Mouse (Mus musculus) limb, embryonic 11.5 days (tissue): ENCODE measurements around the gene Kctd6. TPM values are rescaled to one million over a fixed set of nuclear protein-coding genes. Genes with fewer than 3 reads are reported as not detected.

Experiments used
- ATAC-seq: fragments of 200-750 bp; cut with Nextera tagmentation; 2 replicates; pipeline ENCODE4 v1.8.0; 2017; ENCODE audit warnings: low read depth; ENCODE audit not compliant: insufficient number of reproducible peaks, low FRiP score, low TSS enrichment
- DNase-seq: peaks from one replicate; pipeline ENCODE4 v3.0.0-alpha.2; 2015; ENCODE audit warnings: low spot score
- H3K27ac ChIP-seq: fragments of 300-500 bp; sonication (generic); replicated peaks from 2 replicates; pipeline ENCODE4 v1.5.1; 2014; ENCODE audit warnings: low read depth, mild to moderate bottlenecking, low read length
- H3K27me3 ChIP-seq: fragments of 300-500 bp; sonication (generic); 2 replicates; pipeline ENCODE4 v1.6.1; 2014; ENCODE audit warnings: mild to moderate bottlenecking, low read length, mixed read lengths; ENCODE audit not compliant: control insufficient read depth, insufficient read depth
- H3K36me3 ChIP-seq: fragments of 300-500 bp; sonication (generic); 2 replicates; pipeline ENCODE4 v1.6.1; 2014; ENCODE audit warnings: mild to moderate bottlenecking, low read length, moderate library complexity, mixed read lengths; ENCODE audit not compliant: control insufficient read depth, insufficient read depth
- H3K4me1 ChIP-seq: fragments of 300-500 bp; sonication (generic); 2 replicates; pipeline ENCODE4 v1.6.1; 2014; ENCODE audit warnings: low read length, mixed read lengths; ENCODE audit not compliant: control insufficient read depth, insufficient read depth
- H3K4me2 ChIP-seq: fragments of 300-500 bp; sonication (generic); 2 replicates; pipeline ENCODE4 v1.6.1; 2014; ENCODE audit warnings: low read depth, mild to moderate bottlenecking, moderate library complexity; ENCODE audit not compliant: severe bottlenecking
- H3K4me3 ChIP-seq: fragments of 300-500 bp; sonication (generic); 2 replicates; pipeline ENCODE4 v1.5.1; 2014; ENCODE audit warnings: low read depth, low read length
- H3K9ac ChIP-seq: fragments of 300-500 bp; sonication (generic); 2 replicates; pipeline ENCODE4 v1.6.1; 2014; ENCODE audit warnings: mild to moderate bottlenecking, low read length
- H3K9me3 ChIP-seq: fragments of 300-500 bp; sonication (generic); 2 replicates; pipeline ENCODE4 v1.6.1; 2016; ENCODE audit warnings: low read length; ENCODE audit not compliant: control insufficient read depth
- WGBS: fragments of 180-500 bp; shearing (Covaris S2); extraction: QIAGEN DNeasy Blood & Tissue Kit; methylation state at CpG from one replicate; pipeline ENCODE4 v1.1.7; 2014; 5-methylcytosine and 5-hydroxymethylcytosine counted together
- polyA plus RNA-seq: library from polyadenylated mRNA; unstranded; fragments of >200 nt; fragmentation: Nextera tagmentation; extraction: Ambion mirVana; gene quantifications from 2 replicates; pipeline ENCODE4 v1.2.1, GENCODE M21; 2014

Gene Kctd6
- polyA plus RNA-seq, 1 experiment from 2014 or later: 17.5 TPM

DNA sequence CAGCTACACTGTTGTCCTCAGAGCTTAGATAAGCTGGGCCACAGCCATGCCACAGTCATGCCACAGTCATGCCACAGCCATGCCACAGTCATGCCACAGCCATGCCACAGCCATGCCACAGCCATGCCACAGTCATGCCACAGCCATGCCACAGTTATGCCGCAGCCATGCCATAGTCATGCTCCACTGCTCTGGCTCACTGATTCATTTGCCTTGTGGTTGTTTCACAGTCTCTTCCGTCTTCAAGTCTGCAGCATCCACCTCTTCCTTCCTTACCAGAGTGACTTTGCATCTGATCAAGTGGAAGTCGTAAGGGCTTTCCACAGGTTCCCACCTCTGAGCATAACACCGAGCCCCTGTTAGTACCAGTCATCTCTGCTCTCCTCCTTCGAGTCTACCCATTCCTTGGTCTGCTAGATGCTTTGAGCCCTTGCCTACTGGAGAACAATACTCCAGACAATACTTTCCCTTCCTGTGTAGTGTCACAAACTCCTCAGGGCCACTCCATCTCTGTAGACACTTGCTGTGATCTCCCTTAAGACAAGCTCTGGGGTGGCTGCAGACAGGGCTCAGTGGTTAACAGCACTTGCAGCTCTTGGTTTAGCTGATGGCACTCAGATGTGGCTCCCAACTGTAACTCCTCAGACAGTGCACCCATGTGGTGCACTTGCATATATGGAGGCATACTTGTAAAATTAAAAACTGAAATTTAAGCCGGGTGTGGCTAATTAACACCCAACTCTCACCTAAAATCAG, 18.4 kb downstream of the Kctd6 start:
- Histone ChIP-seq H3K4me1 (no peaks in the 10 kb centered on the region), H3K9ac (no peak overlapping the region), H3K4me2 (no peak overlapping the region), H3K27ac (no peak overlapping the region), H3K4me3 (no peak overlapping the region), H3K36me3 (no peaks in the 10 kb centered on the region), H3K9me3 (no peaks in the 10 kb centered on the region), H3K27me3 (no peaks in the 10 kb centered on the region)
- ATAC-seq (no peak), DNase-seq (no peak)
- 85% methylated on average over 6 of the region's 6 CpGs for WGBS

DNA sequence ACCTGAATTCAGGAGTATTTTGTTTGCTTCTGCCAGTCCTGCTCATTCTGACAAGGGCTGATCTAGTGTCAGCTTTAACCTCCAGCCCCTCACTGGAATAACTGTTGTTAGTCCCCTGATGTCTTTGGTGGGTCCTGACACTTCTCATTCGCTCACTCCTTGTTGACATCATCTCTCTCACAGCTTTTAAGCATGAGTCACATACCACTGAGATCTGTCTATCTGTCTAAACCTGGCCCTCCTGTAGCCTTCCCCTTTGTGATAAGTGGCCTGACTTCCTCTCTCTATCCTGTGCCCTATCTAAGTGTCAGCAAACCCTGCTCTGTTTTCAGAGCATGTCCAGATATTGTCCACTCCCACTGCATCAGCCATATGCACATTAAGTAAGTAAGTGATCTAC, 19.3 kb downstream of the Kctd6 start:
- Histone ChIP-seq H3K36me3 (no peaks in the 10 kb centered on the region), H3K27me3 (no peaks in the 10 kb centered on the region), H3K4me1 (no peaks in the 10 kb centered on the region), H3K4me2 (no peak overlapping the region), H3K27ac (no peak overlapping the region), H3K9ac (no peak overlapping the region), H3K9me3 (no peaks in the 10 kb centered on the region), H3K4me3 (no peak overlapping the region)
- no peak for ATAC-seq
- DNase-seq: no peak
- WGBS: 58% methylated on average over 1 of the region's 1 CpGs

DNA sequence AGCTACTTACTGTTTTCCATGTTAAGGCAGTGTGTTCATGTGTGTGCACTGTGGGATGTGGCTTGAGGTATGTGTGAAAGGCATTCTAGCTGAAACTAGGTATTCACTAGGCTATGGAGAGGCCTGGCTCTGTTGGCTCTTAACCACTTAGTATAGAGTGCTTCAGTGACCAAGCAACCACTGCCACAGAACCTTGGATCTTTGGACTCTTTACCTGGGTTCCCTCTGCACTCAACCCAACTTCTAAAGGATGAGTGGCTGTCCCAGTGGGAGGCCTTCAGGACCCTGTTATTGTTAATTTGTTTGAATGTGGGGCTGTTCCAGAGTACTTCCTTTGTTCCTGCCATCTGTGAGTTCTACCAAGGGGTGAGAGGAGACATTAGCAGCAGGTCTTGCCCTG, 27.9 kb downstream of the Kctd6 start:
- Histone ChIP-seq H3K27ac (no peak overlapping the region), H3K36me3 (no peaks in the 10 kb centered on the region), H3K4me3 (no peak overlapping the region), H3K4me2 (no peak overlapping the region), H3K9ac (no peak overlapping the region), H3K9me3 (no peaks in the 10 kb centered on the region), H3K4me1 (no peaks in the 10 kb centered on the region), H3K27me3 (no peaks in the 10 kb centered on the region)
- ATAC-seq (no peak), DNase-seq (no peak)

DNA sequence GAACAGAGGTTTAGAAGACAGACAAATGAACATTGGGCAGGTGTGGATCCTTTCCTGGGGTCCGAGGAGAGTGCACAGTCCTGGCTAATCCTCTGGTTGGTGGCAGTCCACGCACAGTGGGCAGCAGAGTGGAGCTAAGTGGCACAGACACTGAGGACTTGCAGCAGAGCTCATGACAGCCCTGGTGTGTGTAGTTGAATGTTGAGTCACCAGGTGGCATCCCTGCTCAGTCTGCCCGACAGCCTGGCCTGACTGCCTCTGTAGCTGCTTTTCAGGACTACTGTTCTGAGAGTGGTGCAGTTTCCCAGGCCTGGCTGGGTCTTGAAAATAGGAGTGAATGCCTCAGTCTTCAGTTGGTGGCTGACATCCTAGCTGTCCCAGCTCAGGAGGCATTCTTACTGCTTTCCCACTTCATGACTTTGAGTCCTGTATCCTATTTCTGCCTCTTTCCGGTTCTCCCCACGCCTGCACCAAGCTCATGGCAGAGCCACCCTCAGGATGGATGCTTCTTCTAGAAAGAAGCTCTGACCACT, 28.5 kb downstream of the Kctd6 start:
- DNase-seq (peak; percentile 42), ATAC-seq (no peak)
- Histone ChIP-seq H3K4me3 (no peak overlapping the region), H3K27me3 (no peaks in the 10 kb centered on the region), H3K9me3 (no peaks in the 10 kb centered on the region), H3K4me2 (no peak overlapping the region), H3K36me3 (no peaks in the 10 kb centered on the region), H3K27ac (no peak overlapping the region), H3K9ac (no peak overlapping the region), H3K4me1 (no peaks in the 10 kb centered on the region)
- 64% methylated on average over 5 of the region's 5 CpGs for WGBS

DNA sequence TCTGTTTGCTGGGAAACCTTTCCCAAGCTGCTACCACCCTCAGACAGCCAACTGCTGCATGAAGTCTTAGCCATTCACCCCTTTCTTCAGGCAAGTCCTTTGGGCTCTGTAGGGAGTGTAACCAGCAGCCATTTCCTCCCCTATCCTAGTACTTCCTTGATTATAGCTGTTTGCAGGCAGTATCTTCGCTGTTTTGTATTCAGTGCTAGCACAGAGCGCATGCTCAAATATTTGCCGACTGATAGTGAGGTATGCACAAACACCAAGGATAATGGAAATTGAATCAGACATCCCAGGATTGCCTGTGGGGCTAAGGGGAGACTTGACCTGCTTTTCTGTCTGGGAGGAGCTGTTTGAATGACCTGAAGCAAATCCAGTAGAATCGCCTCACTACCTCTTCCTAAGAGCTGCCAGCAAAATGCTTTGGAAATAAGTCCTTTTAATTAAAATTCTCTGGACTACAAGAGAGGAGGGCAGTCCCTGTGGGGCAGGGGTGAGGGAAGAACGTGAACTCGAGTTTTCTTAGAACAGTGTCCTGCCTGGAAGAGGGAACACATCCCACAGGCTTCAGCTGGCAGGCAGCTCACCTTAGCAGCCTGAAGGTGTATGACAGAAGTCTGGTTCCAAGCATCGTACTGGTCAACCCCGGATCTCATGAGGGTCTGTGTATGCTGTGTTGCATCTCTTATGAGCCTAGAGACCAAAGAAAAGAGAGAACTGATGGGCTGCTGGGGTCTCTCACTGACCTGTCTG, 29.4 kb downstream of the Kctd6 start:
- Histone ChIP-seq H3K27me3 (no peaks in the 10 kb centered on the region), H3K4me2 (no peak overlapping the region), H3K4me3 (no peak overlapping the region), H3K9me3 (no peaks in the 10 kb centered on the region), H3K4me1 (no peaks in the 10 kb centered on the region), H3K27ac (no peak overlapping the region), H3K36me3 (no peaks in the 10 kb centered on the region), H3K9ac (no peak overlapping the region)
- 77% methylated on average over 8 of the region's 8 CpGs for WGBS
- no peak for ATAC-seq
- DNase-seq: no peak

DNA sequence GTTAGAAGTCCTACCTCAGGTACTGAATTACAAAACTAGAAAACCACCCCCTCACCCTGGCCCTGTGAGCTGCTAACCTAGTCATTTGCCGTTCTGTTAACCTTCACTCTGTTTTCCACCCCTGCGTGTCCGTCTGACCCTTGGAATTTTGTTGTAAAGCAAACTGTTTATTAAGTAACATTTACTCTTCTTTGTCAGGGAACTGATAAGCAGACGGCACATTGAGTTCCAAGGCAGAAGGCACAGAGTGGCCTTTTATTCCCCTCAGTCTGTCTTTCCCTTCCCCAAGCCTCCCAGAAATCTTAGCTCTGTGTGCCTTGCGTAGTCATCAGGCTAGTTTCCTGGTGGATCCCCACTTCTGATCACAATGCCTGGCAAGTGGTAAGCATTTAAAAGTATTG, 30.3 kb downstream of the Kctd6 start:
- Histone ChIP-seq H3K4me3 (no peak overlapping the region), H3K4me2 (no peak overlapping the region), H3K4me1 (no peaks in the 10 kb centered on the region), H3K9me3 (no peaks in the 10 kb centered on the region), H3K9ac (no peak overlapping the region), H3K27me3 (no peaks in the 10 kb centered on the region), H3K36me3 (no peaks in the 10 kb centered on the region), H3K27ac (no peak overlapping the region)
- WGBS: 77% methylated on average over 5 of the region's 5 CpGs
- DNase-seq (no peak), ATAC-seq (no peak)

DNA sequence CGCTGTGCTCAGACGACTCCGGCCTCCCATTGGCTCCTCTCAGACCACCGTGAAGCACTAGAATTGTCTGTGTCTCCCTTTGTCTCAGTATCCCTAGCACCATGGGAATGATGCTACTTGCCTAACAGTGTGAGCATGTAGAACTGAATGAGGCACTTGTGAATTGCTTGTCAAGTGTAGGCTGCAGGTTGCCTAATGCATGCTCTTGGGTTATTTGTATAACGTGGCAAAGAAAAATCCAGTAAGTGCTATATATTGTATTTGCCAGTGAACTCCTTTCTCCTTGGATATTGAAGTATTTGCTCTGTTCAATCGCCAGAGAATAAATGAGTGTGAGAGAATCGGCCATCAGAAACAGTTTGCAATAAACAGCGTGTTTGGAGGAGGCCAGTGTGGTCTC, 32.9 kb downstream of the Kctd6 start:
- WGBS: 90% methylated on average over 8 of the region's 8 CpGs
- H3K4me1 ChIP-seq: no peaks in the 10 kb centered on the region
- no peaks in the 10 kb centered on the region for H3K27me3 ChIP-seq
- no peak overlapping the region for H3K9ac ChIP-seq
- no peak for ATAC-seq
- H3K9me3 ChIP-seq: no peaks in the 10 kb centered on the region; the same call in 1 of the 2 replicates
- no peak overlapping the region for H3K4me2 ChIP-seq
- no peak overlapping the region for H3K4me3 ChIP-seq
- no peak overlapping the region for H3K27ac ChIP-seq
- DNase-seq: no peak
- no peaks in the 10 kb centered on the region for H3K36me3 ChIP-seq

DNA sequence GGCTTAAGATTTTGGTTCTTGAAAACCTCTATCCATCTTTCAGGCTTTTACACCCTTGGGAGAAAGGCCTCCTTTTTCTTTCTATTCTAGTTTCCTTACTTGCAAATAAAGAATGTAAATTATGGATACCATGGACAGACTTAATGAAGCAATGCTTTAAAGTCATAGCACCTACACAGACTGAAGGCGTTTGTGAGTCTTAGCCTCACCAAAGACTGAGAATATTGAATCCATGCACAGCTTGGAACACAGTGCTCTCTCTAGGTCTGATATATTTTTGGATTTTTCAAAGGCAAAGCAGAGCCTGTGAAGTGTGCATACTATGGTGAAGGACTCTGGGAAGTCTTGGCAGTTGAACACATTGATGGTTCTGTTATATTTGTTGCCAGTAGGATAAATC, 35.3 kb downstream of the Kctd6 start:
- Histone ChIP-seq H3K9me3 (no peaks in the 10 kb centered on the region; the same call in 1 of the 2 replicates), H3K4me3 (no peak overlapping the region), H3K4me1 (no peaks in the 10 kb centered on the region), H3K27ac (no peak overlapping the region), H3K4me2 (no peak overlapping the region), H3K9ac (no peak overlapping the region), H3K36me3 (no peaks in the 10 kb centered on the region), H3K27me3 (no peaks in the 10 kb centered on the region)
- WGBS: 89% methylated on average over 1 of the region's 1 CpGs
- DNase-seq (no peak), ATAC-seq (no peak)
